Mouse (Mus musculus): ENCODE measurements around the gene Trp53. TPM values are rescaled to one million over a fixed set of nuclear protein-coding genes. Genes with fewer than 3 reads are reported as not detected.

Trp53 gene
- total RNA-seq, 4 experiments from 2014 or later: 26.6 to 32.6 (median 28.2) TPM

GRCm38 (mm10) chr11:69560896-69561854, 19.0 kb upstream of the Trp53 start:
- DNase-seq (ENCODE audit: low spot score in 2 of 2): peak in 1 of 2 experiments; percentile 66

GRCm38 (mm10) chr11:69563373-69563772, 16.8 kb upstream of the Trp53 start:
- DNase-seq (ENCODE audit: low spot score in 2 of 2): no peak

- DNase-seq (ENCODE audit: low spot score in 2 of 2): no peak
Measured at GRCm38 (mm10) chr11:69564391-69564790, 15.8 kb upstream of the Trp53 start.

GRCm38 (mm10) chr11:69565131-69565530, 15.0 kb upstream of the Trp53 start:
- DNase-seq (ENCODE audit: low spot score in 2 of 2): no peak

GRCm38 (mm10) chr11:69575220-69575619, 4.9 kb upstream of the Trp53 start:
- DNase-seq (ENCODE audit: low spot score in 2 of 2): no peak

- DNase-seq (ENCODE audit: low spot score in 2 of 2): no peak
Measured at GRCm38 (mm10) chr11:69576307-69576706, 3.9 kb upstream of the Trp53 start.

GRCm38 (mm10) chr11:69578301-69578700, 1.9 kb upstream of the Trp53 start:
- no peak for DNase-seq (ENCODE audit: low spot score in 2 of 2)

- DNase-seq (ENCODE audit: low spot score in 2 of 2): peak; percentile 97
Measured at GRCm38 (mm10) chr11:69579128-69580017, 786 bp upstream of the Trp53 start.

- DNase-seq (ENCODE audit: low spot score in 2 of 2): no peak
Measured at GRCm38 (mm10) chr11:69580572-69581146, 500 bp downstream of the Trp53 start.

- DNase-seq (ENCODE audit: low spot score in 2 of 2): peak; percentile 80 to 89
Measured at GRCm38 (mm10) chr11:69581147-69581688, 1.1 kb downstream of the Trp53 start.

- DNase-seq (ENCODE audit: low spot score in 2 of 2): no peak
Measured at GRCm38 (mm10) chr11:69581814-69582213, 1.7 kb downstream of the Trp53 start.

GRCm38 (mm10) chr11:69582230-69582805, 2.2 kb downstream of the Trp53 start:
- no peak for DNase-seq (ENCODE audit: low spot score in 2 of 2)

- no peak for DNase-seq (ENCODE audit: low spot score in 2 of 2)
Measured at GRCm38 (mm10) chr11:69584008-69584407, 3.8 kb downstream of the Trp53 start.

GRCm38 (mm10) chr11:69584937-69585336, 4.8 kb downstream of the Trp53 start:
- DNase-seq (ENCODE audit: low spot score in 2 of 2): no peak

- DNase-seq (ENCODE audit: low spot score in 2 of 2): no peak
Measured at GRCm38 (mm10) chr11:69585718-69586325, 5.7 kb downstream of the Trp53 start.

- no peak for DNase-seq (ENCODE audit: low spot score in 2 of 2)
Measured at GRCm38 (mm10) chr11:69589207-69589834, 9.2 kb downstream of the Trp53 start.

GRCm38 (mm10) chr11:69590622-69591021, 10.5 kb downstream of the Trp53 start:
- DNase-seq (ENCODE audit: low spot score in 2 of 2): no peak

GRCm38 (mm10) chr11:69591424-69591823, 11.3 kb downstream of the Trp53 start:
- DNase-seq (ENCODE audit: low spot score in 2 of 2): no peak

- peak in 1 of 2 experiments; percentile 80 for DNase-seq (ENCODE audit: low spot score in 2 of 2)
Measured at GRCm38 (mm10) chr11:69591899-69592637, 11.9 kb downstream of the Trp53 start.

Data from left cerebral cortex, adult 8-10 months (tissue).